Mouse (Mus musculus) E14TG2a.4 (cell line): ENCODE data around the gene Prn.

Experiments used
- CTCF ChIP-seq: conservative IDR thresholded peaks from 2 replicates; pipeline ENCODE4 v1.5.1; 2014; ENCODE audit warnings: low read length
- NANOG ChIP-seq: IDR thresholded peaks from 2 replicates; pipeline ENCODE4 v1.6.1; 2014; ENCODE audit warnings: borderline replicate concordance, low read length, mixed read lengths

GRCm38 (mm10) chr2:131945765-131946164 is 36.0 kb downstream of the Prn start:
- no peak for TF ChIP-seq NANOG
- TF ChIP-seq CTCF = no peak
